28 mouse cellular contexts compared by ENCODE assay signal in the genomic region with DNA sequence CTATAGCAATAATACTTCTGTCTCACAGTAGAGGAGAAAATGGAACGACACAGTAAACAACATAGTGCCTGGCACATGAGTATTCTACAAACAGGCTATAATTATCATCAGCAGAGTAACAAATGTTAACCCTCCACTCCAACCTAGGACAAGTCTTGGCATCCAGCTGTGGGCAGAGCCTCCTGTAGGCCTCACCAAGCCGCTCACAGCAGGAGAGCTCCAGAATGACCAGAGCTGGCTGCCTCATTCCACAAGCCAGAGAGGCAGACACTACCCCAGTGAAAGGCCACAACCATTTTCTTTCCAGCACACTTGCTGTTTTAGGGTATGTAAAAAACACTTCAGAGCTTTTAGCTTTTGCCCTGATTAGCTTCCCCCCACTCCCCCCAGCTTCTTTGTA. TPM values are rescaled to one million over a fixed set of nuclear protein-coding genes. Genes with fewer than 3 reads are reported as not detected.
DNase-seq lines count a peak whose midpoint lies in the region; ATAC-seq and TF ChIP-seq lines count a peak whose summit lies in the region.
"Had no signal": no experiment of that assay in that cellular context is flagged by ENCODE, and none has a peak within 500 bp of the region (broad histone marks: within the 10 kb centered on the region; RNA-seq: fewer than 3 reads in every experiment).

No protein-coding gene starts in this region.

- no peak overlapping the region for H3K4me2 ChIP-seq in heart, embryonic 15.5 days
- no peak overlapping the region for H3K4me2 ChIP-seq in heart, embryonic 11.5 days
- no peak overlapping the region for H3K4me2 ChIP-seq in heart, postnatal 0 days (ENCODE audit: low read depth, low read length)
- H3K4me2 ChIP-seq: embryonic facial prominence, embryonic 12.5 days; embryonic facial prominence, embryonic 15.5 days; hindbrain, embryonic 14.5 days had no signal

- no peak overlapping the region for H3K9ac ChIP-seq in heart, embryonic 15.5 days
- no peak overlapping the region for H3K9ac ChIP-seq in heart, embryonic 11.5 days (ENCODE audit: low read depth, low read length)
- no peak overlapping the region for H3K9ac ChIP-seq in heart, postnatal 0 days (replicated peaks; ENCODE audit: low read depth, low read length)
- H3K9ac ChIP-seq: embryonic facial prominence, embryonic 12.5 days; embryonic facial prominence, embryonic 15.5 days; forebrain, postnatal 0 days; hindbrain, embryonic 14.5 days had no signal

- WGBS in heart, embryonic 10.5 days = 68% methylated on average over 2 of the region's 2 CpGs
- 67% methylated on average over 2 of the region's 2 CpGs for WGBS in heart, embryonic 15.5 days
- WGBS in heart, embryonic 11.5 days (ENCODE audit: insufficient replicate concordance) = 68% methylated on average over 2 of the region's 2 CpGs
- 49% methylated on average over 2 of the region's 2 CpGs for WGBS in heart, postnatal 0 days

- H3K27me3 ChIP-seq in heart, embryonic 10.5 days (ENCODE audit: insufficient read depth, poor library complexity, severe bottlenecking) = no peaks in the 10 kb centered on the region
- no peaks in the 10 kb centered on the region for H3K27me3 ChIP-seq in heart, embryonic 15.5 days
- no peaks in the 10 kb centered on the region for H3K27me3 ChIP-seq in heart, embryonic 11.5 days (ENCODE audit: control insufficient read depth, insufficient read depth, low read length)
- H3K27me3 ChIP-seq in heart, postnatal 0 days (ENCODE audit: control insufficient read depth, insufficient read depth, low read length) = no peaks in the 10 kb centered on the region
- H3K27me3 ChIP-seq: embryonic facial prominence, embryonic 12.5 days; embryonic facial prominence, embryonic 15.5 days had no signal

- H3K4me3 ChIP-seq in heart, embryonic 10.5 days = no peak overlapping the region
- H3K4me3 ChIP-seq in heart, embryonic 15.5 days = no peak overlapping the region
- no peak overlapping the region for H3K4me3 ChIP-seq in heart, embryonic 11.5 days (ENCODE audit: low read depth, low read length)
- no peak overlapping the region for H3K4me3 ChIP-seq in heart, postnatal 0 days (ENCODE audit: low read depth, low read length)
- H3K4me3 ChIP-seq: embryonic facial prominence, embryonic 12.5 days; embryonic facial prominence, embryonic 15.5 days; gastrocnemius, adult 2 months had no signal

- TF ChIP-seq CTCF in heart, postnatal 0 days (IDR thresholded peaks at IDR 0.05; ENCODE audit: low read depth) = no peak

- H3K4me1 ChIP-seq in heart, embryonic 10.5 days = peaks cover 35% of the 10 kb centered on the region
- H3K4me1 ChIP-seq in heart, embryonic 15.5 days (replicated peaks) = peaks cover 37% of the 10 kb centered on the region
- peaks cover 33% of the 10 kb centered on the region for H3K4me1 ChIP-seq in heart, embryonic 11.5 days (ENCODE audit: control insufficient read depth, insufficient read depth, low read length)
- H3K4me1 ChIP-seq in heart, postnatal 0 days (ENCODE audit: control insufficient read depth, insufficient read depth) = peaks cover 23% of the 10 kb centered on the region
- H3K4me1 ChIP-seq: embryonic facial prominence, embryonic 12.5 days; embryonic facial prominence, embryonic 15.5 days had no signal

- no peaks in the 10 kb centered on the region for H3K9me3 ChIP-seq in heart, embryonic 10.5 days
- no peaks in the 10 kb centered on the region for H3K9me3 ChIP-seq in heart, embryonic 15.5 days (replicated peaks)
- H3K9me3 ChIP-seq in heart, embryonic 11.5 days (replicated peaks; ENCODE audit: control insufficient read depth, low read length) = no peaks in the 10 kb centered on the region
- no peaks in the 10 kb centered on the region for H3K9me3 ChIP-seq in heart, postnatal 0 days (replicated peaks; ENCODE audit: control insufficient read depth, low read length)
- H3K9me3 ChIP-seq: embryonic facial prominence, embryonic 12.5 days; embryonic facial prominence, embryonic 15.5 days had no signal

- H3K36me3 ChIP-seq in heart, embryonic 10.5 days = peaks cover 68% of the 10 kb centered on the region
- H3K36me3 ChIP-seq in heart, embryonic 15.5 days = peaks cover 35% of the 10 kb centered on the region
- H3K36me3 ChIP-seq in heart, embryonic 11.5 days (ENCODE audit: control insufficient read depth, insufficient read depth, low read length) = peaks cover 7% of the 10 kb centered on the region
- H3K36me3 ChIP-seq in heart, postnatal 0 days (replicated peaks; ENCODE audit: control insufficient read depth, insufficient read depth, low read length) = peaks cover 57% of the 10 kb centered on the region

- no peak for DNase-seq in heart, embryonic 10.5 days (ENCODE audit: low spot score)
- DNase-seq in heart, adult 8-10 months (ENCODE audit: low spot score) = no peak
- DNase-seq in heart, postnatal 0 days (ENCODE audit: low spot score) = peak; percentile 10
- peak; percentile 27 to 41 for DNase-seq in heart, postnatal 10 days
- DNase-seq: adrenal gland, adult 2 months; adrenal gland, postnatal 14 days; cerebellum, adult 11 months; cerebellum, adult 2 months; cerebellum, adult 9-11 months; cerebellum, postnatal 25 days; forebrain, postnatal 0 days; gastrocnemius, adult 2 months; gastrocnemius, postnatal 14 days; kidney, adult 11 months; kidney, adult 8-10 months had no signal

- ATAC-seq in heart, embryonic 15.5 days (replicated peaks; ENCODE audit: insufficient number of reproducible peaks, insufficient read depth, low FRiP score, low read depth) = no peak
- no peak for ATAC-seq in heart, embryonic 11.5 days (replicated peaks; ENCODE audit: insufficient number of reproducible peaks, low FRiP score, low TSS enrichment)
- ATAC-seq in heart, postnatal 0 days (ENCODE audit: insufficient read depth, low read depth) = peak; percentile 69; the same call in 1 of the 2 replicates
- ATAC-seq in megakaryocyte, adult 5-6 weeks (ENCODE audit: poor library complexity, severe bottlenecking) = no peak
- ATAC-seq: CD4-positive, CD25-positive, alpha-beta regulatory T cell, adult 4 months; forebrain, embryonic 14.5 days; forebrain, postnatal 0 days; hindbrain, postnatal 0 days; inflammation-experienced regulatory T-cells, adult 6 months had no signal

- intact Hi-C loops in heart, postnatal 10 days (cut with DNase I) = no loop called here

- no peak for TF ChIP-seq EP300 in heart, postnatal 0 days (IDR thresholded peaks at IDR 0.05; ENCODE audit: low read depth)

- 0 out of 2 replicates have a peak overlapping the region, but pooled peaks have one; percentile 42 for H3K27ac ChIP-seq in heart, embryonic 10.5 days
- H3K27ac ChIP-seq in heart, embryonic 15.5 days = peak overlapping the region; percentile 49
- H3K27ac ChIP-seq in heart, embryonic 11.5 days (ENCODE audit: low read depth, low read length) = no peak overlapping the region; the same call in 1 of the 2 replicates
- H3K27ac ChIP-seq in heart, postnatal 0 days (ENCODE audit: low read depth) = peak overlapping the region; percentile 75
- H3K27ac ChIP-seq: embryonic facial prominence, embryonic 12.5 days; embryonic facial prominence, embryonic 15.5 days; gastrocnemius, adult 2 months; hindbrain, embryonic 14.5 days; hindbrain, postnatal 0 days had no signal

RNA-seq across cellular contexts. Expression of gene Gsg1l, which starts 45.5 kb away (rescaled TPM):
- 3.1 and 7.2 TPM in 2 replicates for polyA plus RNA-seq in heart, embryonic 10.5 days (2016; fragmentation: Nextera tagmentation; extraction: Ambion mirVana)
- 10 to 100 TPM; 10.3 to 15.2 (median 13.1) TPM for total RNA-seq in heart, adult 8-10 months (2022)
- polyA plus RNA-seq in heart, embryonic 15.5 days (2015; fragmentation: Nextera tagmentation; extraction: Ambion mirVana) = 7.7 and 8.5 TPM in 2 replicates
- polyA plus RNA-seq in heart, embryonic 11.5 days (2014; fragmentation: Nextera tagmentation; extraction: Ambion mirVana) = 6.4 and 9.1 TPM in 2 replicates
- total RNA-seq in heart, postnatal 0 days (2014; rRNA removed; ENCODE audit: low replicate concordance) = 16.6 and 20.4 TPM in 2 replicates
- 5.3 and 5.7 TPM in 2 replicates for polyA plus RNA-seq in heart, postnatal 0 days (2015; fragmentation: Nextera tagmentation; extraction: Ambion mirVana)
- 10 to 100 TPM; 12.1 to 13.3 TPM for total RNA-seq in heart, postnatal 10 days (2021)
- not detected in 2 replicates for total RNA-seq in megakaryocyte, adult 5-6 weeks (2015)
- total RNA-seq in megakaryocyte, adult 5-6 weeks (2017) = not detected in 2 replicates
- total RNA-seq: common myeloid progenitor, adult 5-6 weeks; gastrocnemius, adult 2 months; MEL had no signal
- polyA plus RNA-seq: C2C12; CD4-positive, CD25-positive, alpha-beta regulatory T cell, adult 4 months; inflammation-experienced regulatory T-cells, adult 6 months had no signal

Comparison
In these comparisons a context has a peak if more than half of its experiments do, and no peak if none do; other contexts are left out.
1. DNase-seq: peak in heart, postnatal 0 days (single experiment) and heart, postnatal 10 days (2 of 2); none in heart, embryonic 10.5 days (single experiment) and heart, adult 8-10 months (single experiment).
2. RNA of gene Gsg1l, which starts 45.5 kb away (total RNA-seq): 16.6 to 20.4 TPM in heart, postnatal 0 days, 10.3 to 15.2 TPM in heart, adult 8-10 months and 12.1 to 13.3 TPM in heart, postnatal 10 days; not detected in megakaryocyte, adult 5-6 weeks; every median in the first group is over 10 times any median in the second.